Mouse (Mus musculus) embryonic stem cell, embryonic (primary cell): ENCODE results near the gene Sdc1.

Experiments
- CTCF ChIA-PET, 4 experiments: fragments of 300-600 bp in 2 of 4; fragments of 350-600 bp in 2 of 4; sonication (Branson Sonifier 250); formaldehyde crosslinking; loops; one replicate each; lab custom pipeline; 2022; ENCODE audit warnings: inconsistent platforms in 2 of 4; lab: Charles Lee
- POLR2A ChIA-PET, 4 experiments: fragments of 300-600 bp in 2 of 4; fragments of 350-600 bp in 2 of 4; sonication (Branson Sonifier 250); formaldehyde crosslinking; loops; one replicate each; lab custom pipeline; 2022; ENCODE audit warnings: antibody characterized with exemption in 4 of 4, inconsistent platforms in 1 of 4; lab: Charles Lee

Gene Sdc1

DNA sequence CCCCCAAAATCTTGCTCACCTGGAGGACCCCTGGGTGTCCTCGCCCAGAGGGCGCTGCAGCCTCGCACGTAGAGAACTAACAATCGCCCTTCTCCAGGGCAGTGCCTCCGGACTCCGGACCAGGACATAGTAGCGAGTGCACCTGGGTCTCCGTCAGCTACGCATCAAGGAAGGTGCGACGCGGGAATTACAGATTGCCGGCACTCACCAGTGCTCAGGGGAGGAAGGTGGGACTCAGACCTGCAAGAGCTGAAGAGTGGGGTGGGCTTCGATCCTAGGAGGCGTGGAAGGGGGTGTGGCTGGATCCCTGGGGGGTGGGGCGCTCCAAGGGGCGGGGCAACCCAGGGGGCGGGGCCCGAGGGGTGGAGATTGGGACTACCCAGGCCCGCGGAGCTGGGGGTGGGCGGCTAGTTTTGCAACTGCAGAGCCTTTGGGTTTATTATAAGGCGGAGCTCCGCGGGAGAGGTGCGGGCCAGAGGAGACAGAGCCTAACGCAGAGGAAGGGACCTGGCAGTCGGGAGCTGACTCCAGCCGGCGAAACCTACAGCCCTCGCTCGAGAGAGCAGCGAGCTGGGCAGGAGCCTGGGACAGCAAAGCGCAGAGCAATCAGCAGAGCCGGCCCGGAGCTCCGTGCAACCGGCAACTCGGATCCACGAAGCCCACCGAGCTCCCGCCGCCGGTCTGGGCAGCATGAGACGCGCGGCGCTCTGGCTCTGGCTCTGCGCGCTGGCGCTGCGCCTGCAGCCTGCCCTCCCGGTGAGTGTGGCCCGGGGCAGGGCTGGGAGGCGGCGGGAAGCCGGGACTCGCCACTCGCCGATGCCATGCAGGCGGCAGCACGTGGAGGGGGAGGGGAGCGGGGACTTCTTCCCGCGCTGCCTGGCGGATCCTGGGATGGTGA is at the start of gene Sdc1:
Gene Sdc1 (plus strand): TSS at position 378 of the 898 bp plus-strand sequence.
- CTCF ChIA-PET: interaction anchor here (0.5 to 1.9 kb wide), 17 partner anchors 11 to 280 kb away, joined by 3 to 9 read pairs (median 3); partner anchors contain the start of gene Ttc32 (in 2 of the 4)
- POLR2A ChIA-PET: interaction anchor here (0.5 to 10.5 kb wide), 55 partner anchors 9 to 451 kb away, joined by 3 to 78 read pairs (median 4); partner anchors contain the start of genes Ttc32 (in 2 of the 4), Wdr35 (in 2 of the 4) and Rhob (in 1 of the 4)

DNA sequence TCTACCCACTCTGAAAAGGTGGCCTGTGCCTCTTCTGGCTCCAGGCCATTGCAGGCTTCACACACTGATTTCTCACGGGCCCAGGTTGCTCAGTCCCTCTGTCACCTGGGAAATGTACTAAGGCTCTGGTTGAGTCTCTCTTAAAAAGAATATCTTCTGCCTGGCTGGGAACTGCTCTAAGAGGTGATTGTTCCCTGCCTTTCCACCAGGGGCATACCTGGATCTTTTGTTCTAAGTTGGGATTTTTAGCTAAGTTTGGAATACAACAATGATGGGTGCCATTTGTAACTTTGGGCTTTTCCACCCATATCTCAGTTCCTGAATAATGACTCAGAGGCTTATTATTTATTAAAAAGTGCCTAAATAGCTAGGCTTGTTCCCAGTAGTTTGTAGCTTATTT is 44.2 kb upstream of the Sdc1 start:
- CTCF ChIA-PET: interaction anchor here in 1 of 4 experiments (0.6 kb wide), 1 partner anchor 14 kb away, joined by 3 read pairs; no protein-coding TSS in a partner anchor
- POLR2A ChIA-PET: interaction anchor here in 3 of 4 experiments (0.6 to 2.0 kb wide), 8 partner anchors 10 to 45 kb away, joined by 3 to 8 read pairs (median 4); no protein-coding TSS in a partner anchor

DNA sequence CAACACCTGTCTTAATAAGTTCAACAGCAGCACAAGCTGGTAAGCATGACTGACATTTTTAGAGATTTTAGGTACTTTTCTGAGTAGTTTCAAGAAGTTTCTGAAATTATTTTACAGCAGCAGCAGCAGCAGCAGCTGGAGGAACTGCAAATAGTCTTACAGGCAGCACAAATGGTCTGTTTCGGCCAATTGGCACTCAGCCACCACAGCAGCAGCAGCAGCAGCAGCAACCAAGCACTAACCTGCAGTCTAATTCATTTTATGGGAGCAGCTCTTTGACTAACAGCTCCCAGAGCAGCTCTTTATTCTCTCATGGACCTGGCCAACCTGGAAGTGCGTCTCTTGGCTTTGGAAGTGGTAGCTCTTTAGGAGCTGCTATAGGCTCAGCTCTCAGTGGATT is 42.4 kb upstream of the Sdc1 start:
- POLR2A ChIA-PET: interaction anchor here in 1 of 4 experiments (0.8 to 5.2 kb wide), 5 partner anchors 9 to 46 kb away, joined by 3 to 28 read pairs (median 6); no protein-coding TSS in a partner anchor
- CTCF ChIA-PET: interaction anchor here in 3 of 4 experiments (0.5 to 0.7 kb wide), 3 partner anchors 15 to 48 kb away, joined by 3 read pairs; no protein-coding TSS in a partner anchor

DNA sequence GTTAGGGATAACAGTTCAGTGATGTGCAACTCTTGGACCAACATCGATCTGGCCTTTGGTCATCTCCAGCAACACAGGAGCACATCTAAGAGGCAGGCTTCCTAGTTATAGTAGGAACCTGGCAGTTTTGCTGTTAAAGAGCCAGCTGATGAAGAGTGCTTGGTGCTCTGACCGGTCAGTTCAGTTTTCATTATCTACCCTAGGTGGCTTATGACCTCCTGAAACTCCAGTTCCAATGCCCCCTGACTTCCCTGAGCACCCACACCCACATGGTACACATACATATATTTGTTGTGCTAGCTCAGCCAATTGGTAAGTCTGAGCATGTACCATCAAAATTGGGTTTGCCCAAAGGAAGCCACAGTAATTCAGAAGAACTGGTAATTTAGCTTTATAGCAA is 17.5 kb upstream of the Sdc1 start:
- ChIA-PET CTCF (interaction anchor here in 1 of 4 experiments (1.1 kb wide), 1 partner anchor 18 kb away, joined by 3 read pairs; the partner anchor contains the start of gene Sdc1), POLR2A (interaction anchor here in 1 of 4 experiments (1.1 to 4.4 kb wide), 4 partner anchors 10 to 37 kb away, joined by 3 to 23 read pairs (median 8); partner anchors contain the start of gene Sdc1)

DNA sequence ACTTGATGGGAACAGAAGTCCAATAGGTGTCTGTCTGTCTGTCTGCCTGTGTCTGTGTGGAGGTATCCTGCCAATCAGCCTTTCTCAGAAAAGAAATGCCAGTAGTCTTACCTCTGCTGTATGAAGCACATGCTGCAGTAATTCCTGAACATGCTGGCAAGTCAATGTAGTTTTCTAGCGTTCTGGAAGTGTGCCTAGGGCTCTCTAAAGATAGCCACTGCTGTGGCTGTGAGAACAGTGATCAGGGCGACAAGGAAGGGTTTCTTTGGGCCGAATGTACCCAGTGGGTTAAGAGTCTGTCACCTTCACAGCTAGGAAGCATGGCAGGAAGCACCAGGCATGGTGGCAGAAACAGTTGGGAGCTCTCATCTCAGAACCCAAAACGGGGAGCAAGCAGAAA is 17.0 kb upstream of the Sdc1 start:
- CTCF ChIA-PET: interaction anchor here in 1 of 4 experiments (1.0 to 1.1 kb wide), 2 partner anchors 11 to 17 kb away, joined by 3 read pairs; partner anchors contain the start of gene Sdc1
- POLR2A ChIA-PET: interaction anchor here in 2 of 4 experiments (0.6 to 4.4 kb wide), 6 partner anchors 10 to 53 kb away, joined by 3 to 23 read pairs (median 4); partner anchors contain the start of gene Sdc1 (in 1 of the 2)

DNA sequence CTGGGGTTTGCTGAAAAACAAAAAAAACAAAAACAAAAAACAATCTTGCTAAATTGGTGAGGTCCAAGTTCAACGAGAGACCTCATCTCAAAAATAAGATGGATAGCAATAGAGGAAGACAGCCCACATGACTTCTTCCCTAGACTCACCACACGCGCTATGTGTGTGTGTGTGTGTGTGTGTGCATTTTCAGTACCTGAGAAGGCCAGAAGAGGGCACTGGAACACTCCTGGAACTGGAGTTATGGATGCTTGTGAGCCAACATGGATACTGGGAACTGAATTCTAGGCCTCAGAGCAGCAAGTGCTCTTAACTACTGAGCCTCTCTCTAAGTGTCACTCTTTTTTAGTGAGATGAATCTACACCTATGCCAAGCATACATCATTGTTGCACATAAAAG is 13.1 kb upstream of the Sdc1 start:
- CTCF ChIA-PET: interaction anchor here in 1 of 4 experiments (1.8 kb wide), 1 partner anchor 13 kb away, joined by 8 read pairs; the partner anchor contains the start of gene Sdc1
- POLR2A ChIA-PET: interaction anchor here in 2 of 4 experiments (1.3 to 8.3 kb wide), 3 partner anchors 10 to 127 kb away, joined by 3 to 78 read pairs (median 4); partner anchors contain the start of gene Sdc1 (in 1 of the 2)

DNA sequence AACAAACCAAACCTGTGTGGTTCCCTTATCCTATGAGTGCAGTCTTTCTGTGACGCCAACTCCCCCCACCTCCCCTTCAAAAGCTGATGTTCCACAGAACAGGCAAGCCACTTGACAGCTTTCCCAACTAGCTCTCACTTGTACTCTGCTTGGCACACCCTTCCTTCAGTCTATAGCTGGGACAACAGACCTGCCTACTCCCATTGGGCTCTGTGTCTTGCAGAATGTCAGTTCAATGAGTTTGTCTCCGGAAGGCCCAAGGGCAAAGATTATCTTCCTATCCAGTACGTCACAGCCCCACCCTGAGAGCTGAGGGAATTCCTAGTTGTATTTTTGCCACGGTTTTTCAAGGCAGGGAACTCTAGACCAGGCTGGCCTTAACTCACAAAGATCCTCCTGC is 12.0 kb upstream of the Sdc1 start:
- ChIA-PET CTCF (interaction anchor here in 3 of 4 experiments (0.6 to 1.8 kb wide), 3 partner anchors 9 to 77 kb away, joined by 3 to 8 read pairs (median 3); partner anchors contain the start of gene Sdc1 (in 1 of the 3)), POLR2A (interaction anchor here in 3 of 4 experiments (1.0 to 8.3 kb wide), 5 partner anchors 9 to 157 kb away, joined by 3 to 78 read pairs (median 4); partner anchors contain the start of gene Sdc1 (in 1 of the 3))

DNA sequence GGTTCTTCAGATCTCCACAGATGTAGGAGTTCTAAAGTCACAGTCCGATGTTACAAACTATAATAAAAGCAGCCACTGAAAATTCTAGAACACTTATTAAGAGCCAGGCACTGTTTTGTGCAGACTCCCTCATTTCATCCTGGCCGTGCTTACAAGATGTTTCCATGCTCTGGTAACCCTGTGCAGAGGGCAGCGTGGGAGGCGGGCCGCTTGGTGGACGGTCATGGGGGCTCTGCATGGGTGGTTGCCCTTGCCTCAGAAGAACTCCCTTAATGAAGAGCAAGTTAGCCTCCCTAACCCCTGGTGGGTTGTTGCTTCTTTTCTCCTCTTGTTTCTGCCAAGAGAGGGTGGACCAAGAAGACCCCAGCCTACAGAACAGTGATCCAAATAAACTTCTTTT is 11.3 kb upstream of the Sdc1 start:
- ChIA-PET POLR2A (interaction anchor here in 3 of 4 experiments (0.6 to 8.3 kb wide), 5 partner anchors 11 to 344 kb away, joined by 3 to 78 read pairs (median 5); partner anchors contain the start of gene Sdc1 (in 2 of the 3)), CTCF (interaction anchor here in 1 of 4 experiments (1.1 to 1.9 kb wide), 3 partner anchors 11 to 16 kb away, joined by 3 to 8 read pairs (median 4); partner anchors contain the start of gene Sdc1)

DNA sequence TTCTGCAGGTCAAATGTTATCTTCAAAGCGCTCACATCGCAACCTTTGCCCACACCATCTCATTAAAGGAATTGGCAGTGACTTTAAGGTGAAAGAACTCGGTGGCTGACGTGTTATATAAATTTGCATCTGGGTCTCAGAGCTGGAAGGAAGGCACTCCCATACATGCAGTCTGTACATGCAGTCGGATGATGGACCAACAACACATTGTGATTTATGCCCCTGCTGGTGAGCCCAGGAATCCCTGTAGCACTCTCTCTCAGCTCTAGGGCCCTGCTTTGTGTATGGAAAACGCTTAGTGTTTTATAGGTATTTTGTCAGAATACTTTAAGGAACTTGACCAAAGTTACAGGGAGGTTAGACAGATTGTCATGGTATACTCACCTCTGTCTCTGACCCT is 10.6 kb upstream of the Sdc1 start:
- POLR2A ChIA-PET: interaction anchor here in 3 of 4 experiments (0.6 to 8.3 kb wide), 5 partner anchors 11 to 155 kb away, joined by 3 to 78 read pairs (median 7); partner anchors contain the start of gene Sdc1 (in 2 of the 3)

DNA sequence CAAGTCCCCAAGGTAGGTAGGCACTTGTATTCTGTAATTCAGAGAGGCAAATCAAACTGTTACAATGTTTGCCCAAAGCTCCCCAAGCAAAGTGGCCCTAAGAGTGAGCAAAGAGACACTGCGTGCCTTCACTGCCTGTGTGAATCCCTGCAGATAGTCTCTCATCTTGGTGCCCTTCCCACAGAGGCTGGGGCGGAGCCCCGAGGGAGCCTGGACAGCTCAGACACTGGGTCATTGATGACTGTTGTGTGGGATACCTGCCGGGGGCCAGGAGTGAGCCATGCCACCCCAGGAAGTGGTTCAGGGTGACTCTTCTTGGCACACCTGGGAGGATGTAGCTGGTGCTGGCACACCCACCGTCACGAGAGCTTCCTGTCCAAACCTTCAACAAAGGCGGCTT is 10.1 kb upstream of the Sdc1 start:
- POLR2A ChIA-PET: interaction anchor here in 3 of 4 experiments (0.6 to 8.3 kb wide), 7 partner anchors 10 to 268 kb away, joined by 3 to 78 read pairs (median 5); partner anchors contain the start of genes Sdc1 (in 2 of the 3) and Ttc32 (in 1 of the 3)
- CTCF ChIA-PET: interaction anchor here in 3 of 4 experiments (0.5 to 1.9 kb wide), 3 partner anchors 10 to 286 kb away, joined by 3 to 4 read pairs (median 3); partner anchors contain the start of gene Sdc1 (in 1 of the 3)

More for the DNA sequence above, 10.6 kb upstream of the Sdc1 start:
- CTCF ChIA-PET: interaction anchor here in 2 of 4 experiments (0.5 to 1.9 kb wide), 4 partner anchors 11 to 176 kb away, joined by 3 to 4 read pairs (median 3); partner anchors contain the start of gene Sdc1 (in 1 of the 2)

DNA sequence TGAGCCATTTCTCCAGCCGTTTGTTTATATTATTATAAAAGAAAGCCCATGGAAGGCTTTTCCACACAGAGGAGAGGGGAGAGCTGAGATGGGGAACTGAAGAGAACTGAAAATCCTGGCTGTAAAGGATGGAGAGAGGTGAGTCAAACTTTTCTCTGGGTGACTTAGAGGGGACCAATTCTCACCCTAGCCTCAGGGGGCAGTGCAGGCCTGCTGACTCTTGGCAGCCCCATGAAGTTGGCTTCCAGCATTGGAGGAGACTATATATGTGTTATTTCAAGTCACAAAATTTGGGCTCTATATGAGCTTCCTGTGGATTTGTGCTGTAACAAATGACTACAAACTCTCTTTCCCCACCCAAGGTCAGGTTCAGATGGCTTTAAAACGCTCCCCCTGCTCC is 8.5 kb upstream of the Sdc1 start:
- CTCF ChIA-PET: interaction anchor here in 2 of 4 experiments (0.5 to 0.7 kb wide), 2 partner anchors 40 to 298 kb away, joined by 3 to 4 read pairs; no protein-coding TSS in a partner anchor
- POLR2A ChIA-PET: interaction anchor here in 1 of 4 experiments (8.3 kb wide), 1 partner anchor 11 kb away, joined by 78 read pairs; the partner anchor contains the start of gene Sdc1

DNA sequence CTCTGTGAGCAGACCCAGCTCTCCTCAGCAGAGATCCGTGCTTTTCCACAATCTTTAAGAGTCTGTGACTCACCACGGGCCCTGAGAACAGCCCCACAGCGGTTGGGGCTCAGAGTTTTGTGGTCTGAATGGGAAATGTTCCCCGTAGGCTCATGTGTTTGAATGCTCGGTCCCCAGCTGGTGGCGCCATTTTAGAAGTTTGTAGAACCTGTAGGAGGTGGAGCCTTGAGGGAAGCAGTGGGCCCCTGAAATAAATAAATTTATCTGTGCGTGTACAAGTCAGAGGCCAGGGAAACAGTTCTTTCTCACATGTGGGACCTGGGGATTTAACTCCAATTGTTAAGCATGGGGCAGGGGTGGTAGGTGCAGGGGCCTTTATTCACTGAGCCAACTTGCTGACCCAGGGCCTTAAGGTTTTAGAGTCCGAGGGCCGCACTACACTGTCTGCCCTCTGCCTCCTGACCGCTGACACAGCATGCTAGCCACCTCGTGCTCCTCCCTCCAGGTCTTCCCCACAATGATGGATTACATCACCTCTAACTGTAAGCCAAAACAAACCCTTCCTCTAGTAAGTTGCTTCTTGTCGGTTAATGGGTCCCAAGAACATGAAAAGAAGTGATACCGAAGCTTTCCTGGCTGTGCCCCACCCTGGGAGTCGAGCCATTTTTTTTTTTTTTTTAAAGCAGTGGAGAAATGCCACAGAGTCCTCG is 6.7 kb upstream of the Sdc1 start:
- ChIA-PET POLR2A (interaction anchor here (0.6 to 8.3 kb wide), 11 partner anchors 8 to 266 kb away, joined by 3 to 78 read pairs (median 3); partner anchors contain the start of genes Sdc1 (in 1 of the 4) and Ttc32 (in 1 of the 4)), CTCF (interaction anchor here in 3 of 4 experiments (0.5 to 1.1 kb wide), 7 partner anchors 10 to 462 kb away, joined by 3 to 5 read pairs (median 4); no protein-coding TSS in a partner anchor)

DNA sequence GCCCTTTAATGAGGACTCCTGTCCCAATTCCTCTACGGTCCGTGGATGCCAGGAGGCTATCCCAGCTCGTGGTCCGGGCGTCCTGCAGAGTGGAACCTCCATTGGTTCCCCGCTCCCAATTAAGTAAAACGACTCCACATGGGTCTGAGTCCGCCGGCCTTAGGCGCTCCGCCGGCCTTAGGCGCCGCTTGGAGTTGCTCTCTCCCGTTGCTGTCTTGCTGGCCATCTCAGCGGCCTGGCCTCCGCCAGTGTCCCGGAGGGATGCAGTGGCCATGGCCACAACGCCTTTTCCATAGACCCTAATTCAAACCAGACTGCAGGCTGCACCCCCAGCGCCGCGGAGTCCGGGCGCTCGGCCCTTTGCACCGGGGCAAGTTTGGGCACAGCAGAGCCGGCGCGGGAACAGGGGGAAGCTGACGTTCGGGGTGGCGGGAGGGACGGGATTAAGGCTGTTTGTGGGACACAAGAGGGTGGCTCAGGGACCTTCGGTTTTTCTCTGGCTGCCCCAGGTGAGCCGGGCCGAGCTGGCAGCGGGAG is 789 bp downstream of the Sdc1 start:
- CTCF ChIA-PET: interaction anchor here in 2 of 4 experiments (0.9 to 1.9 kb wide), 7 partner anchors 18 to 279 kb away, joined by 3 to 9 read pairs (median 5); partner anchors contain the start of gene Ttc32 (in 2 of the 2)
- POLR2A ChIA-PET: interaction anchor here (0.6 to 10.5 kb wide), 46 partner anchors 8 to 452 kb away, joined by 3 to 78 read pairs (median 4); partner anchors contain the start of genes Ttc32 (in 2 of the 4), Wdr35 (in 2 of the 4) and Rhob (in 1 of the 4)

DNA sequence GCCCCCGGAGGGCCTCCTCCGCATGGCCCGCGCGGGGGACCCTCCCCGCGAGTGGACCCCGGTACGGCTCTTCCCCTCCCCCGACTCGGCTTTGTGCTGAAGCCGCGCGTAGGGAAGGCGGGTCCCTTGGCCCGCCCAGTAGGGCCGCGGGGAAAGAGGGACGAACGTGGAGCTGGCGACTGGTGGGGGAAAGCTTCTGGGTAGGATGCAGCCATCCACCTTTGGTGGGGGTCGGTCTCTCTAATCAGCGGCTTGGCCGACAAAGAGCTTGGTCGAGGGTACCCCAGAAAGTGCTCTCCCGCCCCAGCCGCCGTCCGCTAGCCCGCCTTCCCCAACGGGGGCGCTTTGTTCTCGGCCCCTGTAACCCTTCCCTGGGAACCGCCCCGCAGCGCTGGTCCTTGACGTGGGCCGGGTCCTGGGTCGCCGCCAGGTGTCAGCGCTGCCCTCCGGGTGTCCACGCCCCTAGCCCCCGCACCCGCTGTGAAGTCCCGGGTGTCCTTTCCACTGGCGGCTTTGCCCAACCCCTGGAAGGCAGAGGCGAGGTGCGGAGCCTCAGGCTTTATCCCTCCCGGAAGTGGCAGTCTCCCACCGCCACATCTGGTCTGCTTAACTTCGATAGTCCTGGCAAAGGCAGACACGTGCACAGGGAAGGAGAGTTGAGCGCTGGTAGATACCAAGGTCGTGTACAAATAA is 1.5 kb downstream of the Sdc1 start:
- POLR2A ChIA-PET: interaction anchor here in 2 of 4 experiments (0.5 to 10.5 kb wide), 20 partner anchors 9 to 293 kb away, joined by 3 to 78 read pairs (median 3); partner anchors contain the start of gene Wdr35 (in 1 of the 2)
- CTCF ChIA-PET: interaction anchor here in 2 of 4 experiments (0.5 to 1.9 kb wide), 2 partner anchors 257 to 259 kb away, joined by 5 to 7 read pairs; partner anchors contain the start of gene Ttc32 (in 1 of the 2)

DNA sequence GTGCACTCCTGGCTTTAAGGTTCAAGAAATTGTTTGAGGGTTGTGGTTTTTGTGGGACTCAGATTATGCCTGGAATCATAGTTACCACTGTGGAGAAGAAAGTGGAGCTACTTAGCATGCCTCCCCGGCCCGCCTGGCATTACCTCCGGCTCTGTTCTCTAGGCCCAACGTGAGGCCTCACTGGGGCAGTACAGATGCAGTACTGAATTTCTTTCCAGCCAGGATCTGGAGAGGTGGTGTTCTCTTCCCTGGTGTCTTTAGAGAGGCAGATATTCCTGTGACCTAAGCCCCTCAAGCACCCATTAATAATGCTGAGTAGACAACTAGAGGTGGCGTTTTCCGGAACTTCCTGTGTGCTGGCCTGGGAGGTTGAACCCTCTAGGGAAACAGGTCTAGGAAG is 2.2 kb downstream of the Sdc1 start:
- ChIA-PET CTCF (interaction anchor here in 1 of 4 experiments (0.8 kb wide), 1 partner anchor 273 kb away, joined by 3 read pairs; no protein-coding TSS in a partner anchor), POLR2A (interaction anchor here in 2 of 4 experiments (0.6 to 10.5 kb wide), 8 partner anchors 10 to 230 kb away, joined by 3 to 78 read pairs (median 12); no protein-coding TSS in a partner anchor)
